Mouse (Mus musculus): ENCODE measurements at regions not wholly inside any gene's neighbourhood (a gene's known extent, or its start where the extent isn't known, plus 50 kb on each side); places are given as distances from the start of the nearest gene placed in this dataset.

DNA sequence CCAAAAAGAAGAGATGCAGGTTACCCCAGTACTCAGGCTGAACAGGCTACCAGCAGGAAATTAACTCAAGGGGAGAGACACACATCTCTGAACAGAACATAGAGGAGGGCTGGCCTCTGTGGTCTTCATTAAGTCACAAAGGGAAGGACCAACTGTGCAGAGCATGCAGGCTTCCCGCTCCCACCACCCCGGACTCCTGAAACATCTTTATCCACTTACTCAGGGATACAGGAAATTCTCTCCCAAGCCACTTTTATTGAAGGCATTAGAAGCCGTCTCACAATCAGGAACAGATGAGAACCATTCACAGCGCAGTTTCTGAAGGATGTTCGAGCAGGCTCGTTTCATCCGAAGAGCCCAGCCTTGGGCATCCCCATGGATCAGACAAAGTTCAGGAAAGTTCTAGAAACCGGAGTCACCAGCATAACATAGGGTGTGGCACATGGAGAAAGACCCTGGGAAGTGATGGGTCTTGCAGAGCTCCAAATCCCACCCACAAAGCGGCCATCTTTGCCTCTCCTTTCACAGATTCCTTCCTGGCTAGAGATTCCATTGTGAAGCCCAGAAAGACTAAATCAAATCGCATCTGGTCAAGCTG lies 55.9 kb upstream of the Zbtb40 start:
- in situ Hi-C loops (cut with MboI, MseI), result no loop called here

DNA sequence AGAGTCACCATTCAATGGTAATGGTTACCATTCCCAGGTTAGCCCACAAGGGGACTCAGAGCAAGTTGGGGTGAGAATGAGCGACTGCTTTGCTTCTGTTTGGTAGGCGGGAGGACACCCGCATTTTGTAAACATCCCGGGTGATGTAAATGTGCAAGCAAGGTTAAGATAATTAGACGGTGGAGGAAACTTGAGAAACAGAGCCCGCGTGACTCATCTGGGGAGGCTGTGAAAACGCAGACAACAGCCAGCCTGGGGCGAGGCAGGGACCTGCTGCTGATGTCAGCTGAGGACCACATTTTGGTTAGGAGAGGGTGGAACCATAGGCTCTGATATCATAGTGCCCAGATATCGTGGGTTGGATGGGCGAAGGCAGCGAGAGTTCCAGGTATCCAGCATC lies 52.6 kb upstream of the Zbtb40 start:
- in situ Hi-C loops (cut with MboI, MseI), result no loop called here

GRCm38 (mm10) chr4:137100756-137101155 lies 52.2 kb upstream of the Zbtb40 start:
- in situ Hi-C loops (cut with MboI, MseI), result no loop called here

All from T-helper 1 cell (primary cell).